Mouse (Mus musculus) spleen, adult 10 weeks (tissue): ENCODE measurements around the gene Gstp1. TPM values are rescaled to one million over a fixed set of nuclear protein-coding genes. Genes with fewer than 3 reads are reported as not detected.

Experiments used
- polyA plus RNA-seq: library from polyadenylated mRNA; stranded (reverse); fragments of 350-450 nt; fragmentation: Illumina TruSeq; extraction: RNeasy Lipid Tissue Mini Kit (QIAGEN cat#74804); gene quantifications from one replicate; pipeline ENCODE4 v1.2.3, GENCODE M21; 2015; ENCODE audit warnings: low replicate concordance; ENCODE audit not compliant: insufficient read depth

The Gstp1 gene
- 108 TPM for polyA plus RNA-seq

DNA sequence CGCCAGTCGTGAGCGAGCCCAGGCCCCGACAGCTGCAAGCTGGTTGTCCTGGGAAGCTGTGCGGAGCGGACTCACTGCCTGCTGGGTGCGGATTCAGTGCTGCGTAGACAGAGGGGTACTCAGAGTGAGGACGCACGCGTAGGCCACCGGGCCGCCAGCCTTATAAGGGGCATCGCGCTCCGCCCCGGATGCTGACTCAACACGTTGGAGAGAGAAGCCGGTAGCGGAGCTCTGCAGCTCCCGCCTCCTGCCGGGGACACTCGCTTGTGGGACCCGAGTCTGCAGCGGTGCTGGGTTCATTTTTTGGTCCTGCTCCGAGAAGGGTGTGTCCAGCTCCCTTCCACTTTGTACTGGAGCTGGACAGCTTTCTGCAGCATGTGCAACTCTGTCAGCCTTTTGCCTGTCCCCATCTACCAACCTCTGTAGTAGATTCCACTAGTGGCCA lies at the start of gene Gstp1:
Gstp1 (minus strand) TSS at position 198 of the 445 bp plus-strand sequence.

GRCm38 (mm10) chr19:4081394-4081793 lies 43.6 kb upstream of the Gstp1 start, which contains the start of gene Cabp2:
TSS of gene Cabp2 (plus strand) at chr19:4081578.

DNA sequence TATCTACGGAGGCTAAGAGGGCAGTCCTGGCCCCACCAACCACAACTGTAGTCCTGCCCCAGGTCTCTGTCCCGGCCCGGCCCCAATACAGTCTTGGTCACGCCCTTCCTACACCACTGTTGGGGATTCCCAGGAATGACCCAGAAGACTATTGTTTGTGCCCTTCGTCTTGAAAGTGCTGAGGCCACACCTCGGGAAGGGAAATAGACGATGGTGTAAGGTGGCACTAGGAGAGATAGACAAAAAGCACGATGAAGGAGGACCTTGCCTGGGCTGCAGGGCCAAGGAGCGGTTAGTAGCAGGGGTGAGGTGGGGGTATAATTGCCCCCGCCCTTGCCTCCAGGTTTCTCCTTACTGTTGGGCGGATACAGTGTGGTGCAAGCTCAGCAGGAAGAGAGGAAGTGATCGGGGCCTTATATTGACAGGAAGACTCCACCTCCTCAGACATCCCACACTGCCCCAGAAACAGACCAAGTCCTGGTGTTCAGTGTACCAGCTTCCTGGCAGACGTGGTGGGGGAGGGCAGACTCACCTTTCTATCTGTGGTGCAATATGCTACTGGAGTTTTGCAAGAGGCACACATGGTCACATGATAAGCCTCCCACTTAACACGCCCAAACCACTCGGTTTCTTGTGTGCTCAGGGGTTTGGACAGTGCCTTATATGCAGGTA lies 21.4 kb upstream of the Gstp1 start, which contains the start of gene Gstp3:
Gstp3 (minus strand) TSS at position 501 of the 672 bp plus-strand sequence.

DNA sequence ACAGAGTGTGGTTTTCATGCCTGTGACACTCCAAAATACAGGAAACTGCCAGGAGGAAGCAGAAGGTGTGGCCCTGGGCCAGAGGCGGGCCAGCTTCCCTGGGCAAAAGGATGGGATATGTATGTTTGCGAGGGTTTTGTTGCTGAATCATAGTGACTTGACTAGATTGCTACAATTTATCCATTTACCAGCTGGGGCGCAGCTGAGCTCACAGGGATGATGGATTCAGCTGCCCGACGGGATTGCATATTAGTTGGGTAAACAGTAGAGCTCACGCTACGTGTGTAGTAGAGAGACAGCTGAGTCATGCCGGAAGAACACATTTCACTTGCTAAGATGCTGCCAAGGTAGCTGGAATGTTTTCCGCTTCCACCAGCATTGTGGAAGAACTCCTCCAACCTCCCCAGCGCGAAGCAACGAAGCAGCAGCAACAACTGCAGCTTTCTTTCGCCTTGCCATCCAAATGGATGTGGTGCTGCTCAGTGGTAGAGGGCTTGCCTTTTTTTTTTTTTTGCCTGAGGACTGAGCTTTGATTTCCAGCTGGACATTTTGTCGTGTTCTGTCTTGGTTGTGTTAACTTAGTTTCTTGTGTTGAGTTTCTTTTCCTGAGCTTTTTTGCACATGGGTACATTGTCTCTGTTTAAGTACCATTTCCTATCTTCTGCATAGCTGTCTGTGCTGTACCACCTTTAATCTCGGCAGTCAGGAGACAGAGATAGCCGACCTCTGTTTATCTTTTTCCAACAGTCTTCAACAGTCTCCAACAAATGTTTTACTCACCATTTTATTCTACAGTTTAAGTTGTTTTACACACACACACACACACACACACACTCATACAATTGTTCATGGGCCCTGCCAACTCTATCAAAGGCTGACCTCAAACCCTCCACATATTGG lies 8.4 kb upstream of the Gstp1 start, which contains the start of gene Gstp2:
Gstp2 (minus strand) TSS at position 58 of the 900 bp plus-strand sequence.

GRCm38 (mm10) chr19:4012432-4013022 lies 25.3 kb downstream of the Gstp1 start, which contains the start of gene Ndufv1:
TSS of gene Ndufv1 (minus strand) at chr19:4012806.

GRCm38 (mm10) chr19:4003112-4003511 lies 34.7 kb downstream of the Gstp1 start, which contains the start of gene Doc2g:
TSS of gene Doc2g (plus strand) at chr19:4003313.

GRCm38 (mm10) chr19:4000119-4000900 lies 37.5 kb downstream of the Gstp1 start, which contains the start of the genes Nudt8 and Gm49405:
TSS of gene Nudt8 (plus strand) at chr19:4000580.
TSS of gene Gm49405 (plus strand) at chr19:4000626.

DNA sequence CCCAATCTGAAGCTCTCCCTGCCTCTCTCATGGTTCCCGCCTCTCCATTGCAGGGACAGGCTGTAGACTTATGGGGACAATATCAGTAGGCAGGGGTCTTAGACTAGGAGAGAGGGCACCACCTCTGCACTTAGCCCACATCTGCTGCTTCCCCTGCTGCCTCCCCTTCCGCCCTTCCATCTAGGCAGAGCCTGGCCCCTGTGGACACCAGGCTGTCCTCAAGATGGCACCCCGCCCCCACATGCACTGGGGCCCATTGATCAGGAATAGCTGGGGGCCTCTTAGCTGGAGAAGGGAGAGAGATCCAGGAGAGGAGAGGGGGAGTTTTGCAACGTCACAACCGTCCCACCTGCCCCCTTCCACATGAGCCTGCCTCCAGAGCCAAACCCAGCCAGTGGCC lies 45.4 kb downstream of the Gstp1 start, which contains the start of gene Tbx10:
Tbx10 (plus strand) TSS at position 337 of the 400 bp plus-strand sequence.

DNA sequence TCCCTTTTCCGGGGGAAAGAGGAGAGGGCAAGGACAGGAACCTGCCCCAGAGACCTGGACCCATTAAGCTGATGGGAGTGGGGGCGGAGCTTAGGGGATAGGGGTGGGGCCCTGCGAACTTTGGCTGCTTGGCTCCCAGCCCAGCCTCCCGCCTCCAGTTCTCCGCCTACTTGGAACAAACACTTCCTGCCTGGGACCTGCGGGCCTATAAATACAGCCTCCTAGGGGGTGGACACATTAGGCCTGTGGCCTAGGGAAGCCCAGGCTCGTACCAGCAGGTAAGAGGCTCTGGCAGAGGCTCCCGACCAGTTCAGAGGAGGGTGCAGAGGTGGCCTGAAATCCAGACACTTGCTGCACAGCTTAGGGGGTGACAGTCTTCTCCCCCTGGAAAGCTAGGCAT lies 51.5 kb downstream of the Gstp1 start, which contains the start of gene Acy3:
Acy3 (plus strand) TSS at position 237 of the 400 bp plus-strand sequence.

Other genes starting within 250 kb of the Gstp1 start
- gene Chka, start 186.2 kb downstream of the Gstp1 start, polyA plus RNA-seq, result 68.8 TPM
- gene Tcirg1, start 130.9 kb downstream of the Gstp1 start, polyA plus RNA-seq, result 55.5 TPM
- gene Ndufs8, start 125.2 kb downstream of the Gstp1 start, polyA plus RNA-seq, result 42.9 TPM
- 10.8 TPM for gene Aldh3b1, start 108.2 kb downstream of the Gstp1 start, polyA plus RNA-seq
- gene Unc93b1, start 102.8 kb downstream of the Gstp1 start, polyA plus RNA-seq, result 210 TPM
- not detected for gene Aldh3b3, start 79.3 kb downstream of the Gstp1 start, polyA plus RNA-seq
- gene Aldh3b2, start 65.7 kb downstream of the Gstp1 start, polyA plus RNA-seq, result not detected
- 2.4 TPM for gene Acy3, start 51.4 kb downstream of the Gstp1 start, polyA plus RNA-seq
- gene Tbx10, start 45.2 kb downstream of the Gstp1 start, polyA plus RNA-seq, result not detected
- 4.0 TPM for gene Nudt8, start 37.4 kb downstream of the Gstp1 start, polyA plus RNA-seq
- gene Gm49405, start 37.4 kb downstream of the Gstp1 start, polyA plus RNA-seq, result 3.0 TPM
- 3.4 TPM for gene Doc2g, start 34.7 kb downstream of the Gstp1 start, polyA plus RNA-seq
- 41.0 TPM for gene Ndufv1, start 25.2 kb downstream of the Gstp1 start, polyA plus RNA-seq
- 5.3 TPM for gene Gstp2, start 8.0 kb upstream of the Gstp1 start, polyA plus RNA-seq
- gene Gstp3, start 21.6 kb upstream of the Gstp1 start, polyA plus RNA-seq, result 9.2 TPM
- not detected for gene Cabp2, start 43.6 kb upstream of the Gstp1 start, polyA plus RNA-seq
- gene Cdk2ap2, start 59.2 kb upstream of the Gstp1 start, polyA plus RNA-seq, result 46.1 TPM
- gene Pitpnm1, start 62.0 kb upstream of the Gstp1 start, polyA plus RNA-seq, result 39.9 TPM
- gene Aip, start 87.9 kb upstream of the Gstp1 start, polyA plus RNA-seq, result 28.1 TPM
- 0.10 TPM for gene Gpr152, start 101.8 kb upstream of the Gstp1 start, polyA plus RNA-seq
- gene Cabp4, start 106.0 kb upstream of the Gstp1 start, polyA plus RNA-seq, result 6.4 TPM
- gene Coro1b, start 110.6 kb upstream of the Gstp1 start, polyA plus RNA-seq, result 285 TPM
- gene Ptprcap, start 115.6 kb upstream of the Gstp1 start, polyA plus RNA-seq, result 73.4 TPM
- gene Rps6kb2, start 125.4 kb upstream of the Gstp1 start, polyA plus RNA-seq, result 27.8 TPM
- 35.2 TPM for gene Carns1, start 137.5 kb upstream of the Gstp1 start, polyA plus RNA-seq
- gene Tbc1d10c, start 153.3 kb upstream of the Gstp1 start, polyA plus RNA-seq, result 187 TPM
- gene Ppp1ca, start 154.1 kb upstream of the Gstp1 start, polyA plus RNA-seq, result 364 TPM
- 41.7 TPM for gene Rad9a, start 163.7 kb upstream of the Gstp1 start, polyA plus RNA-seq
- gene Clcf1, start 176.3 kb upstream of the Gstp1 start, polyA plus RNA-seq, result 57.2 TPM
- not detected for gene AC109138.7, start 176.4 kb upstream of the Gstp1 start, polyA plus RNA-seq
- gene Pold4, start 193.9 kb upstream of the Gstp1 start, polyA plus RNA-seq, result 91.3 TPM
- gene Ssh3, start 231.2 kb upstream of the Gstp1 start, polyA plus RNA-seq, result 18.0 TPM
- gene Ankrd13d, start 245.2 kb upstream of the Gstp1 start, polyA plus RNA-seq, result 3.6 TPM